Mouse (Mus musculus) liver, postnatal 0 days (tissue): ENCODE results near the gene Olfr520. TPM values are rescaled to one million over a fixed set of nuclear protein-coding genes. Genes with fewer than 3 reads are reported as not detected.

ENCODE experiments used
- ATAC-seq: fragments of 200-750 bp; cut with Nextera tagmentation; 2 replicates; pipeline ENCODE4 v1.8.0; 2017; ENCODE audit warnings: mild to moderate bottlenecking, moderate library complexity
- DNase-seq: peaks from one replicate; pipeline ENCODE4 v3.0.0-alpha.2; 2016
- H3K27ac ChIP-seq: fragments of 300-500 bp; sonication (generic); 2 replicates; pipeline ENCODE4 v1.5.1; 2014; ENCODE audit warnings: antibody characterized with exemption, moderate library complexity, mild to moderate bottlenecking, low read depth
- H3K27me3 ChIP-seq: fragments of 300-500 bp; sonication (generic); 2 replicates; pipeline ENCODE4 v1.6.1; 2014; ENCODE audit warnings: low read length, control low read depth, mixed read lengths; ENCODE audit not compliant: insufficient read depth
- H3K36me3 ChIP-seq: fragments of 300-500 bp; sonication (generic); replicated peaks from 2 replicates; pipeline ENCODE4 v1.6.1; 2014; ENCODE audit warnings: mild to moderate bottlenecking, control low read depth, low read length, moderate library complexity, mixed read lengths; ENCODE audit not compliant: insufficient read depth
- H3K4me1 ChIP-seq: fragments of 300-500 bp; sonication (generic); 2 replicates; pipeline ENCODE4 v1.6.1; 2014; ENCODE audit warnings: antibody characterized with exemption, mild to moderate bottlenecking, control low read depth; ENCODE audit not compliant: insufficient read depth
- H3K4me2 ChIP-seq: fragments of 300-500 bp; sonication (generic); 2 replicates; pipeline ENCODE4 v1.6.1; 2014; ENCODE audit warnings: low read depth, mild to moderate bottlenecking, low read length, moderate library complexity, mixed read lengths
- H3K4me3 ChIP-seq: fragments of 300-500 bp; sonication (generic); 2 replicates; pipeline ENCODE4 v1.5.1; 2014; ENCODE audit warnings: low read depth, low read length
- H3K9ac ChIP-seq: fragments of 300-500 bp; sonication (generic); replicated peaks from 2 replicates; pipeline ENCODE4 v1.6.1; 2014; ENCODE audit warnings: mild to moderate bottlenecking, moderate library complexity
- H3K9me3 ChIP-seq: fragments of 300-500 bp; sonication (generic); 2 replicates; pipeline ENCODE4 v1.6.1; 2016; ENCODE audit warnings: mild to moderate bottlenecking, control low read depth, low read length, mixed read lengths
- CTCF ChIP-seq: sonication (generic); IDR thresholded peaks from 2 replicates; pipeline ENCODE4 v1.5.1; 2016; ENCODE audit warnings: antibody characterized with exemption, low read depth
- EP300 ChIP-seq: IDR thresholded peaks from 2 replicates; pipeline ENCODE4 v1.6.1; 2016; ENCODE audit warnings: antibody characterized with exemption, low read depth, mild to moderate bottlenecking
- WGBS: fragments of 180-500 bp; shearing (Covaris S2); extraction: QIAGEN DNeasy Blood & Tissue Kit; methylation state at CpG from one replicate; pipeline ENCODE4 v1.1.7; 2014; ENCODE audit not compliant: insufficient replicate concordance; 5-methylcytosine and 5-hydroxymethylcytosine counted together
- polyA plus RNA-seq: library from polyadenylated mRNA; unstranded; fragments of >200 nt; fragmentation: Nextera tagmentation; extraction: Ambion mirVana; gene quantifications from 2 replicates; pipeline ENCODE4 v1.2.1, GENCODE M21; 2015

The Olfr520 gene
- polyA plus RNA-seq, 1 experiment from 2014 or later = not detected

GRCm38 (mm10) chr7:99704736-99705519, 25.1 kb upstream of the Olfr520 start:
- no peaks in the 10 kb centered on the region for H3K9me3 ChIP-seq
- no peaks in the 10 kb centered on the region for H3K36me3 ChIP-seq
- H3K4me3 ChIP-seq = no peak overlapping the region
- DNase-seq (no peak), ATAC-seq (no peak)
- TF ChIP-seq CTCF (no peak), EP300 (no peak)
- 71% methylated on average over 3 of the region's 3 CpGs for WGBS
- H3K9ac ChIP-seq = no peak overlapping the region
- H3K27me3 ChIP-seq = no peaks in the 10 kb centered on the region
- H3K27ac ChIP-seq = no peak overlapping the region
- H3K4me2 ChIP-seq = no peak overlapping the region
- no peaks in the 10 kb centered on the region for H3K4me1 ChIP-seq

DNA sequence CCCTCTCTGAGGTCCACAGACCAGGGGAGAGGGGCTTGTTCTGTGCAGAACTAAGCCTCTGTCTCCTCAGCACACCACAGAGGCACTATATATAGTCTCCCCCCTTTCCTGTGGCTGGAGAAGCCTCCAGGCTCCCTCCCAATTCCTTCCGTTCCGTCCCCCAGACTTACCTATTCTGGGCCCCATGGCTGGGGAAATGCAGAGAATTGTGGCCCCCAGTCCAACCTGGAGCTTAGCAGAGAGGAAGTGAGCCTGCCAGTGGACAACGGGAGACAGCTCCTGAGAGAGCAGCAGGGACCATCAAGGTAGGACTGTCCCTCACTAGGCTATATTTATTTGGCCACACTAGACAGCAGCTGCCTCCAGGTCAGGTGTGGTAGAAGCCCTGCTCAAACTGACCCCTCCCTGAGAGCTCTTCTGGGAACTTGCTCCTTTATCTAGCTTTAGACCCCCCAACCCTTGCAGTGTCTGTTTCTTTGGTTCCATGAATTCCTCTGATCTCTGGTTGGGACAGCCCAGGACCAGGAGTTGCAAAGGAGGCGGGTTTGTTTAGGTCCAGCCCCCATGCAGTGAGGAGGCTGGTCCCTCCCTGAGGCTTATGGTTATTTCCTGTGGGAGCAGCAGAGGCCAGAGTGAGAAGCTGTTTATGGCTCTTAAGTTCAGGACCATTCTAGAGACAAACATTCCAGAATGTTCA, 23.6 kb upstream of the Olfr520 start:
- H3K27ac ChIP-seq = no peak overlapping the region
- no peaks in the 10 kb centered on the region for H3K36me3 ChIP-seq
- no peaks in the 10 kb centered on the region for H3K27me3 ChIP-seq
- ATAC-seq (no peak), DNase-seq (no peak)
- H3K9ac ChIP-seq = no peak overlapping the region; the same call in 1 of the 2 replicates
- TF ChIP-seq EP300 (no peak), CTCF (no peak)
- H3K4me1 ChIP-seq = no peaks in the 10 kb centered on the region
- H3K4me3 ChIP-seq = no peak overlapping the region
- H3K9me3 ChIP-seq = no peaks in the 10 kb centered on the region
- 30% methylated on average over 4 of the region's 4 CpGs for WGBS
- H3K4me2 ChIP-seq = no peak overlapping the region

GRCm38 (mm10) chr7:99707038-99707595, 23.0 kb upstream of the Olfr520 start:
- WGBS = 15% methylated on average over 4 of the region's 4 CpGs
- Histone ChIP-seq H3K27ac (no peak overlapping the region), H3K4me1 (no peaks in the 10 kb centered on the region), H3K9me3 (no peaks in the 10 kb centered on the region), H3K36me3 (no peaks in the 10 kb centered on the region), H3K4me2 (no peak overlapping the region), H3K4me3 (no peak overlapping the region), H3K27me3 (no peaks in the 10 kb centered on the region), H3K9ac (no peak overlapping the region)
- TF ChIP-seq CTCF = no peak
- DNase-seq (no peak), ATAC-seq (no peak)

GRCm38 (mm10) chr7:99707671-99708070, 22.4 kb upstream of the Olfr520 start:
- Histone ChIP-seq H3K9me3 (no peaks in the 10 kb centered on the region), H3K36me3 (no peaks in the 10 kb centered on the region), H3K27ac (no peak overlapping the region), H3K9ac (no peak overlapping the region), H3K4me3 (no peak overlapping the region), H3K27me3 (no peaks in the 10 kb centered on the region), H3K4me1 (no peaks in the 10 kb centered on the region), H3K4me2 (no peak overlapping the region)
- DNase-seq = no peak
- no peak for ATAC-seq
- TF ChIP-seq CTCF (no peak), EP300 (no peak)
- 73% methylated on average over 6 of the region's 6 CpGs for WGBS

DNA sequence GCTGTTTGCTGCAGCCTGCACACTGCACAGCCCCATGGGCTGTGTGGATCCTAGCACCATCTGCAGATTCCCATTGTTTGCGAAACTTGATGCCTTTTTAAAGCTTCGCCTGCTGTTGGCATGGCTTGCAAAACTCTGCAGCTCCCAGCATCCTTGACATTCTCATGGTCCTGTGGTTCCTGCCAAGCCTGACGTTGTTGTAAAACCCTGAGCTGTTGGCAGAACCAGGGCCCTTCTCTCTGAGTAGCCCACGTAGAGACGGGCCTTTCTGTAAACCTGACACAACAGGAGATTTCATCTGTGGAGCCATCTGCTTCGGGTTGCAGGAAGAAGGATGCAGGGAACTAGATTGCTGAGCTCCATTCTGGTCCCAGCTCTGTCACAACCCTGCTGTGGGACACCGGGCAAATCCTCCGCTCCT, 21.8 kb upstream of the Olfr520 start:
- no peaks in the 10 kb centered on the region for H3K4me1 ChIP-seq
- H3K9me3 ChIP-seq = no peaks in the 10 kb centered on the region
- 63% methylated on average over 8 of the region's 8 CpGs for WGBS
- no peak for ATAC-seq
- no peaks in the 10 kb centered on the region for H3K27me3 ChIP-seq
- TF ChIP-seq EP300 = no peak
- TF ChIP-seq CTCF = no peak
- H3K4me2 ChIP-seq = no peak overlapping the region
- no peak overlapping the region for H3K4me3 ChIP-seq
- H3K36me3 ChIP-seq = no peaks in the 10 kb centered on the region
- DNase-seq = no peak
- no peak overlapping the region for H3K9ac ChIP-seq
- H3K27ac ChIP-seq = no peak overlapping the region

- no peaks in the 10 kb centered on the region for H3K27me3 ChIP-seq
- ATAC-seq = no peak
- H3K9me3 ChIP-seq = no peaks in the 10 kb centered on the region
- no peak for DNase-seq
- H3K9ac ChIP-seq = no peak overlapping the region
- H3K4me2 ChIP-seq = no peak overlapping the region
- H3K4me1 ChIP-seq = no peaks in the 10 kb centered on the region
- TF ChIP-seq CTCF = no peak
- no peak for TF ChIP-seq EP300
- H3K4me3 ChIP-seq = no peak overlapping the region
- no peak overlapping the region for H3K27ac ChIP-seq
- no peaks in the 10 kb centered on the region for H3K36me3 ChIP-seq
- 58% methylated on average over 5 of the region's 5 CpGs for WGBS
Measured at GRCm38 (mm10) chr7:99708750-99709149, 21.3 kb upstream of the Olfr520 start.
